Mouse (Mus musculus): ENCODE results near the gene Gpr18.
"Not testable (repeated sequence)": the region's sequence is repeated elsewhere in the genome, so short reads cannot be mapped to it uniquely, and the experiment has no call there.

Gene Gpr18

GRCm38 (mm10) chr14:121884150-121884797 lies 31.3 kb downstream of the Gpr18 start:
- no peak for DNase-seq (ENCODE audit: low spot score in 2 of 2)

- no peak for DNase-seq (ENCODE audit: low spot score in 2 of 2)
Measured at GRCm38 (mm10) chr14:121881211-121881610, 34.4 kb downstream of the Gpr18 start.

- DNase-seq (ENCODE audit: low spot score in 2 of 2), result peak; percentile 10 to 13
Measured at GRCm38 (mm10) chr14:121879266-121879840, 36.2 kb downstream of the Gpr18 start.

GRCm38 (mm10) chr14:121878859-121879206 lies 36.7 kb downstream of the Gpr18 start:
- peak in 1 of 2 experiments; percentile 14 for DNase-seq (ENCODE audit: low spot score in 2 of 2)

DNA sequence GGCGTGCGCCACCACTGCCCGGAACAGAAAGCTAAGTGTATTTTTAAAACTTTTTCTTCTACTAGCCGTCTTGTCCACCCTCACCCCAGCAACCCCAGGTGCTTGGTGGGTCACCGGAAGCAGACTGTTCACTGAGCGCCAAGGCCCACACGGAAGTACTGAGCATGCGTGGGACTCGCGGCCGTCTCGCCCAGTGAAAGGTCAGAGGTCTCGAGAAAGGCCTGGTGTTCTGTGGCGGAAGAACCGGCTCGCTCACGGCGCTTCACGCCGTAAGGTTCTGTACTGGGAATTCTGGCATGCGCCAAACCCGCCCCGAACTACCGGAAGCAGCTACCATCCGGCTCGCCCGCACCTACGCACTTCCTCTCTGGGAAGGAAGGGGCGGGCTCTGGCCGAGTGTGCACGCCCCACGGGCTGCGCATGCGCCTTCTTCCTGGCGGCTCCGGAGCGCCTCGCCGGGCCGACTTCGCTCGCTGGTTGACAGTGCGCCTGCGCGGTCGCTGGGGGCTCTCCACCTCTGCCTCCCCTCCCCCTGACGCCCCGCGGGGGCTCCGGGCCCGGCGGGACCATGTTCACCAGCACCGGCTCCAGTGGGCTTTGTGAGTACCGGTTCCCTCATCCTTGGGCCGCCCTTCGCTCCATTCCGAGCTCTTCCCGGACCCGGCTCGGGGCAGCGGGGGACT lies 37.3 kb downstream of the Gpr18 start, which contains the start of gene Ubac2:
Gene Ubac2, plus strand, starts transcription at position 445 of the 683 bp plus-strand sequence.
- peak; percentile 97 to 98 for DNase-seq (ENCODE audit: low spot score in 2 of 2)

DNA sequence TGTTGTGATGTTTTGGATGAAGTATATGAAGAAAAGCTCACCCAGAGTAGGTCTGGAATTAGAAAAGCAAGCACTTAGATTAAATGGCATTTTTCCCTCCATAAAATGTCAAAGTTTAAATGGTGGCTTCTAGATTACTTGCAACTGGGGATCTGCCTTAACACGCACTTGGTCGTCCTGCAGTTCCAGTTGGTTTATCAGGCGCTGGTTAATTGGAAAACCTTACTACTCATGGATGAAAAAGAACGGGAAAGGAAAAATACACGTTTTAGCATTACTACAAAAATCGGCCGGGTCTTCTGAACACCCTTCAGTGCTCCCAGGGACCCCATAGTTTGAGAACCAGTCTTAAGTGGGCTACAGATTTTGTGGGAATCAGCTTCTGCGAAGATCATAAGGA lies 37.9 kb downstream of the Gpr18 start:
- no peak for DNase-seq (ENCODE audit: low spot score in 2 of 2)

DNA sequence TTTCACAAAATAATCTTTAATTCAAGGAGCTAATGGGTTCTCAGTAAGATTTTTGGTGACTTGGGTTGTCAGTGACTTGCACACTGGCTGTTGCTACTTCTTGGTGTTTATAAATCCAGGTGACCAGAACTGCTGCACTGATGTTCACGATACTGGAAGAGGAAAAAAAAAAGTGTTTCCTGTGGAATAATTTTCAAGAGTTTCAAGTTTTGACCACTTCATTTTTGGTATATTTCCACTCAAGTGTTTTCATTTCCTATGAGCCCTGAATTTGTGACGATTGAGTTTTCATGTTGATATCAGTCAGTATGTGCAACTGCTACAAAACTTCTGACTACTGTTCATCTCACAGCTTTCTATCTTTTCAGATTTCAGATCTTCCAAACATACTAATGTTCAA lies 38.7 kb downstream of the Gpr18 start:
- DNase-seq (ENCODE audit: low spot score in 2 of 2), result no peak

DNA sequence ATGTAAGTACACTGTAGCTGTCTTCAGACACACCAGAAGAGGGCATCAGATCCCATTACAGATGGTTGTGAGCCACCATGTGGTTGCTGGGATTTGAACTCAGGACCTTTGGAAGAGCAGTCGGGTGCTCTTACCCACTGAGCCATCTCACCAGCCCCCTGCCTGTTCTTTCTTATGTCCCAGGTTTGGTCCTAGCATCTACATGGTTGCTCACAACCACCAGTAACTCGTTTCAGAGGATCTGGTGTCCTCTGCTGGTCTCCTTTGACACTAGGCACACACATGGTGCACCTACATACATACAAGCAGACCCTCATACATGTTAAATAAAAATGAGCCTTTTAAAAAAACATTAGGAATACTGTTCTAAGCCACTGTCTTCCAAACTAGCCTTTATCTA lies 39.4 kb downstream of the Gpr18 start:
- not testable (repeated sequence) for DNase-seq (ENCODE audit: low spot score in 2 of 2)

GRCm38 (mm10) chr14:121873646-121874045 lies 41.9 kb downstream of the Gpr18 start:
- DNase-seq (ENCODE audit: low spot score in 2 of 2), result no peak

DNA sequence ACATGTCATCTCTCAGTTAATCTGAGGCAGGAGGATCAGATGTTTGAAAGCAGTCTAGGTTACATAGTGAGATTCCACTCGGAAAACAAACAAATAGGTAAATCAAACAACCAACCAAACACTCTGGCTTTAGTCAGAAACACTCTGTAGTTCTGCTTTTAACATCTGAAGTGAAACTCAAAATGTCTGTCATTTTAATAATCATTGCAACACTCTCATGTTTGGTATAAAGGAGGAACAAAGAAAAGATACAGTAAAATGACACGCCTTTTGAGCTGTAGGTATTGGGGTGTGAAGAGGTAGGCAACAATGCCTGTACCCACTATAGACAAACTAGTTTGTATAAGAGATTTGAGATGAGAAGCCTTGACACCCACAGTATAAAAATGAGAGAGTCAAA lies 42.4 kb downstream of the Gpr18 start:
- DNase-seq (ENCODE audit: low spot score in 2 of 2), result no peak

- DNase-seq (ENCODE audit: low spot score in 2 of 2), result no peak
Measured at GRCm38 (mm10) chr14:121872760-121873159, 42.8 kb downstream of the Gpr18 start.

- DNase-seq (ENCODE audit: low spot score in 2 of 2), result peak in 1 of 2 experiments; percentile 17
Measured at GRCm38 (mm10) chr14:121869111-121869510, 46.5 kb downstream of the Gpr18 start.

- DNase-seq (ENCODE audit: low spot score in 2 of 2), result no peak
Measured at GRCm38 (mm10) chr14:121866574-121866973, 49.0 kb downstream of the Gpr18 start.

DNA sequence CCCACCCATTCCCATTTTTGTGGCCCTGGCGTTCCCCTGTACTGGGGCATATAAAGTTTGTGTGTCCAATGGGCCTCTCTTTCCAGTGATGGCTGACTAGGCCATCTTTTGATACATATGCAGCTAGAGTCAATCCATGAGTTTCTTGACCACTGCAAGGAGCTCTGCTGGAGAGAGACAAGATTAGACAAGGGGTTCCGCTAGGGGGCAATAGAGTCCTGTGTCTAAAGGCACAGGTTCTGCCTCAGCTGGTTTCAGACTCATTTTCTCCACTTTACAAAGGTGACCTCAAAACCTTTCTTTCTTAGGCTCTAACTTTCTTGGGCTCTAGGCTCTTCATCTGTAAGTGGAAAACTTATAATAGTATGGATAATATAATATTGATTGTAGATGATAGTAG lies 50.4 kb downstream of the Gpr18 start:
- DNase-seq (ENCODE audit: low spot score in 2 of 2), result peak; percentile 78 to 79
